Mouse (Mus musculus): ENCODE measurements at regions not wholly inside any gene's neighbourhood (a gene's known extent, or its start where the extent isn't known, plus 50 kb on each side); places are given as distances from the start of the nearest gene placed in this dataset.
A peak's percentile ranks its signal among the peaks of the same experiment; 100 is the strongest.

DNA sequence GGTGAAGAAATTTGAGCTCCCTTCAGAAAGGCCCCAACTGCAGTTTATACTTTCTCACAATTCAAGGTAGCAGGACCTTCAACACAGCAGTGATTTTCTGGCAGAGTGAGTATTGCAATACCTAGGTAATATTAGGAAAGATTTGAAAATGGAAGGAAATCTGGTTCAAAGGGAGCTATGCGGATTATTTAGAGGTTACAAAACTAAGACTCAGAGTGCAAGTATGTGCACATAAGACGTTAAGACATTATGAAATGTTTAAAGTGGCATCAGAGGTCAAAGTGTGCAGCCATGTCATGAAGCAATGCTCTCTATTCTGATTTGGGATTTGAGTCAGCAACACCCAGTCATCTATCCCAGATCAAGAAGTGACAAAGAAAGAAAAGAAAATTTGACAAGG lies 164.6 kb downstream of the Ptn start:
- no peak for DNase-seq

DNA sequence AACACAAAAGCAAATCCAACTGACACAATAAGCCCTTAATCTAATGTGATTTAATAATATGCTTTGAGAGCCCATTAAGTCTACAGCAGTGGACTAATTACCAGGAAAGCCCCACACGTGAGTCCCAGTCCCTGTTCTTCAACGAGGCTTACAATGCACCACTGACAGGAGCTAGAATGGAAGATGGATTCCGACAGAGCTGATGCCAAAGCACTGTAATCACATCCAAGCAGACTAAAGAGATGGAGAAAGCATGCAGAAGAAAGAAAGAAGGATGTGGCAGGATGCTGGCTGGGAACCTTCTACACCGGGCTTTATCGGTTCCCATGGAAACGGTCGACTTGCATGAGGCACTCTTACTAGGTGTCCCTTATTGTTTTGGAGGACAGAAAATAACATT lies 165.1 kb downstream of the Ptn start:
- no peak for DNase-seq

DNA sequence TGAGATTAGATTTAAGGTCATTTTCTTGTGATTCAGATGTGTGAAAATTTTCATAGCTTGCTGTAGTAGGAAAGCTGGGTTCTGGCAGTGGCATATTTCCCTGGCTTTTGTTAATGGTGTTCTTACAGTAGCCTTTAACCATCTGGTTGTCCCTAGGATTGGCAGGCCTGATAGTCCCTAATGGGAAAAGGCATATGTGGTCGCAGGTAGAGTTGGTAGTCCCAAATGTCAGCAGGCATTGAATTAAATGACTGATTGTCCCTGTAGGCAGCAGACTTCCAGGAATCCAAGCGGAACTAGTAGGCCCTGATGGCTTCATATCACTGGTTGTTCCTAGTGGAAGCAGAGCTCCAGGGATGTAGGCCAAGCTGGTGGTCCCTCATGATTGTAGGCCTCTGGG lies 173.0 kb downstream of the Ptn start:
- DNase-seq = no peak

DNA sequence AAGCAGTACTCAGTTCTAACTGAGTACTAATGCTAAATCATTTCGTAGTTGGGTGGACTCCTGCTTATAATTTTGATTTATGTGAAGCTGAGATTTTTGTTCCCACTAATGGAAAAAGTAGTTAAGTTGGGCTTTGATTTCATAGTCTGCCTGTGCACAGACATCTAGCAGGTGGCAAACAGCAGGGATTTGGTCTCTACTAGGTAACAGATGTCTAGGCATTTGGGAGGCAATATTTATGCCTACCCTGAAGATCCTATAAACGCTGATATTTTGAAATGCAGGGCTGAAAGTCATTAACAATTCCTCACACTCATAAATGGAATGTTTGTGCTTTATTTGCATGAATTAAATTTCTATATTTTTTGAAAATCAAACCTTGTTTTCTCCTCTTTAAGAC lies 182.4 kb downstream of the Ptn start:
- DNase-seq = peak; percentile 13

DNA sequence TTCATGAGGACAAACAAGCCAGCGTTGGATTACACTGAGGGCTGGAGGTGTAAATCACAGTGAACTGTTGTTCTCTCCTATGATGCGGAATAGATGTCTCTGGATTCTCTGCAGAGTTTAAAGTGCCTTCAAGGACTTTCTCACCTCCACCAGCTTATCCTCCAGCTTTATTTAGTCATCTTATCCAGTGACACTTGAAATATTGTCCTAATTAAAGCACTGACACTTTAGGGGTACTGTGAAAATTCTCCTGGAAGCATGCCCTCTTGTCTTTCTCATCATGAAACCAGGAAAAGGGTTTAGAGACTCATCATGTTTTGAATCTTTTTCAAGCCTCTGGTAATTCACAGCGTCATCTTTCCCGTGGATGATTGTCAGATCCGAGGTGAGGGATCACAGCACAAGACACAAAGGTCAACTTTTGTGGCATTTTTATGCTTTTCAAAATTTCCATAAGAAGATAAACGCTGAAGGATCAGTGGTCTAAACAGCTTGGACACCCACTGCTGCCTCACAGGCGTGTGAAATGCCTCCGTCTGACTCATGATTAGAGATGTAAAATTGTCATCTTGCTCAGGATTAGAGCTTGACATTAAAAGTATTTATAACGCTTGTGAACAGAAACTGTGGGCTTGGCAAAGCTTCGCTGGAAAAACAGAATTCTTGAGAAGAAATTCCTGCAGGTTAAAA lies 201.6 kb downstream of the Ptn start:
- no peak for DNase-seq

DNA sequence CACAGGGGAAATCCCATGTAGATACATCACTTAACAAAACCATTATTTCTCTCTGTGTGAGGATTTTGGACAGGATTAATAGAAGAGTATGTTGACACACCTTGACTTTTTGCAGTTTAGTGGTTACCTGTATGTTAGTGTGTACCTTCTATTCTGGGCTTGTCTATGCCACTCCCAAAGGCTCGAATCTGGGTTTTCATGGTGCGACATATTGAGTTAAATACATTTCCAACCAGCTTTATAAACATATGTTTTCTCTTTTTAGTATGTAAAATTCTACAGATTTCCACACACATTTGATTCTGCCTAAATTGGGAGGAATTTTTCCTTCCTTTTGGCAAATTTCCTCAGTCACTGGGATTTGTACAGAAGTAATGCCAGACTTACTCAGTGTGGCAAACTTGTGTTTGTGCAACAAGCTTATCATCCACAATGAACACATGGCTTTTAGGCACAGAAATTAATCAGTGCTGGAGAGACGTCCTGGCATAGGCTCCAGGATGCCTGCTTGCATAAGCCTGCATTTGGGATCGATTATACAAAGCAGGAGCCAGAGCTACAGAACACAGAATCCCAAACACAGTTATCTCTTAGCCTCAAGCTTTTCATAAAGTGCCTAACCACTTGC lies 204.3 kb downstream of the Ptn start:
- no peak for DNase-seq

DNA sequence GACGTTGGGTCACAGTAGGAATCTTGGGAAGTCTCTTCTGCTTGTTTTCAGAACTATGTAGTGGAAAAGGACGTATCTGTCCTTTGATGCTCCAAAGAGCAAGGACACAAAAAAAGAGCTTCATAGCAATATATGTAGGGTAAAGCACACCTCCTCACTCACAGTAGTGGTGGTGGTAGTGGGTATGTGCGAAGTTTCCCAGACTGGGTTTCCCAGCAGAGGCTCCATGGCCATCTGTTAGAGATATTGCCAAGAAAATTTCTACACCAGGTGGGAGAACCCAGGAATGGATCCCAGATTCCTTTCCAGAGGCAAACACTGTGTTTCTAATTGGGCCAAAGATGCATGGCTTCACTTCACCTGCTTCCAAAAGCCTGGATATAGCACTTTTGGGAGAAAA lies 205.2 kb downstream of the Ptn start:
- no peak for DNase-seq

DNA sequence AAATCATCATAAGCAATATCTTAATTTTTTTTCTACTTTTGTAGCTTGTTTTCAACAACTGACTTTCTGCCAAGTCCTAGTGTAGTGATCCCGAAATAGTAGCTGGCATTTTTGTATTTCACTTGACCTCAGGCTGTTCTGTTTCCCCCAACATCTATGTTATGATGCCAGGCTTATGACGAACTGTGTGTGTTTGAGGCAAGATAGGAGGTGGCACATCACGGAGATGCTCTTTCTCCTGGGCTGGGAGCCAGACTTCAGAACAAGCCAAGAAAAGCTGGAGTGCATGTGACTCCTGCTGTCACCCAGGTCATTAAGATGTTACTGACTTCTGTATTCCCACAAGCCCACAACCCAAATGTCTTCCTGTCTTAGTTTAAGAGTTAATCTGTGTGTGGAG lies 208.7 kb downstream of the Chrm2 start:
- DNase-seq = no peak

DNA sequence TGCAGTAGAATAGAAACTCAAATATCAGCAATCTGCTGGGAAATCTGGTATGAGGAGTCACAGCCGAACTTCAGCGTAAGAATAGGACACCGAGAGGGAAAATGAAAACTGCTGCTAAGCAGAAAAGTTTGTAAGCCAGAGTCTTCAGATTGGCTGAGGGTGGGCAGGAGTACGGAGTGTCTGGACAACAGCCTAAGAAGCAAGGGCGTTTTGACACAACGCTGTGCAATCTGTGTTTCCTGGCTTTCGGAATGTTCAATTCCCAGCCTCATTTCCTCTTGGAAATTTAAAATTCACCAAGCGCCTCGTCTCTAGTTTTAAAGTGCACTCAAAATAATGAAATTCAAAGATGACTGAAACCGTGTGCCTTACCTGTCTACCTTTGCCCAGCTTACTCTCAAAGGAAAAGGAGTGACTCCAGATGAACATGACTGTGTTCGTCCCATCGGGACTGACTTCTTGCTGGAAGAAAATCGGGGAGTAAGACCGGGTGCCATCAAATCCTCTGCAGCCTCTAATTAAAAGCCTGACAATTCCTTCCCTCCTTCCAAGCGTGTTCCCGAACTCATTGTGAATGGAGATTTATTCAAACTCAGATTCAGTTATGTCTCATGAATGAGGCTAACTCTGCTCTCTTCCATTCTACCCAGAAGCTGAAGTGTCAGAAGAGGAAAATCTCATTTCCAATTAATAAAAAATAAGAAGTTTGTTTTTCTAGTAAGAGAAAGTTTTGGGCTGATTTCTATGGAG lies 203.2 kb downstream of the Chrm2 start:
- no peak for DNase-seq

DNA sequence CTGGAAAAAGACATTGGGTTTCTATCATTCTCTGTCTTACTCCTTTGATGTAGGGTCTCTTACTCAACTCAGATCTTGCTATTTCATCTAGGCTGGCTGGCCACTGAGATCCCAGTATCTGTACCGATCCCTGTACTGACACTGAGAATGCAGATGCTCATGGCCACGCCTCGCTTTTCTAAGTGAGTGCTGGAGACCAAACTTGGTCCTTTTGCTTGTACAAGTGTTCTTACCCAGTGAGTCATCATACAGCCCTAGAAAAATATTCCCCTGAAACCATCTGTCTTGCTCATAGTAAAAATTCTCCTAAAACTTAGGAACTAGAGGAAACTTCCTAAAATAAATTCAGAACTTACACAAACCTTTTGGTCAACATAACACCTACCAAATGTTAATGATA lies 193.2 kb downstream of the Chrm2 start:
- DNase-seq = no peak

Measured in cerebellum, adult 11-12 months (tissue).